Mouse (Mus musculus): ENCODE data around the gene Dop1a. TPM values are rescaled to one million over a fixed set of nuclear protein-coding genes. Genes with fewer than 3 reads are reported as not detected.

Gene Dop1a
- polyA plus RNA-seq, 1 experiment from 2014 or later: 17.9 TPM

GRCm38 (mm10) chr9:86446847-86447246, 20.1 kb upstream of the Dop1a start:
- 85% methylated on average over 7 of the region's 7 CpGs for WGBS
- no peak for DNase-seq (ENCODE audit: low spot score)
- Histone ChIP-seq H3K36me3 (ENCODE audit: control insufficient read depth, insufficient read depth, low read length) (no peaks in the 10 kb centered on the region), H3K27me3 (replicated peaks; ENCODE audit: control insufficient read depth, insufficient read depth, low read length) (no peaks in the 10 kb centered on the region), H3K4me1 (replicated peaks; ENCODE audit: control insufficient read depth, insufficient read depth, low read length) (peaks cover 9% of the 10 kb centered on the region; the same call in 1 of the 2 replicates), H3K27ac (ENCODE audit: low read depth) (no peak overlapping the region), H3K9ac (ENCODE audit: low read length) (no peak overlapping the region), H3K4me2 (ENCODE audit: low read length) (no peak overlapping the region), H3K9me3 (ENCODE audit: control insufficient read depth, low read length) (no peaks in the 10 kb centered on the region), H3K4me3 (ENCODE audit: low read depth, low read length) (no peak overlapping the region)
- no peak for ATAC-seq (replicated peaks; ENCODE audit: low FRiP score, low TSS enrichment, low read depth)

GRCm38 (mm10) chr9:86447431-86447830, 19.5 kb upstream of the Dop1a start:
- no peaks in the 10 kb centered on the region for H3K36me3 ChIP-seq (ENCODE audit: control insufficient read depth, insufficient read depth, low read length)
- WGBS: 87% methylated on average over 8 of the region's 8 CpGs

GRCm38 (mm10) chr9:86449581-86449980, 17.4 kb upstream of the Dop1a start:
- 0 out of 2 replicates have a peak, but pooled peaks have one; percentile 28 for ATAC-seq (replicated peaks; ENCODE audit: low FRiP score, low TSS enrichment, low read depth)
- Histone ChIP-seq H3K36me3 (ENCODE audit: control insufficient read depth, insufficient read depth, low read length) (no peaks in the 10 kb centered on the region), H3K9me3 (ENCODE audit: control insufficient read depth, low read length) (no peaks in the 10 kb centered on the region), H3K4me3 (ENCODE audit: low read depth, low read length) (no peak overlapping the region), H3K27me3 (replicated peaks; ENCODE audit: control insufficient read depth, insufficient read depth, low read length) (no peaks in the 10 kb centered on the region), H3K9ac (ENCODE audit: low read length) (no peak overlapping the region), H3K4me1 (replicated peaks; ENCODE audit: control insufficient read depth, insufficient read depth, low read length) (peaks cover 9% of the 10 kb centered on the region; the same call in 1 of the 2 replicates), H3K27ac (ENCODE audit: low read depth) (no peak overlapping the region), H3K4me2 (ENCODE audit: low read length) (peak overlapping the region; percentile 32; the same call in 1 of the 2 replicates)
- peak; percentile 90 for DNase-seq (ENCODE audit: low spot score)
- WGBS: 5% methylated on average over 11 of the region's 11 CpGs

More at GRCm38 (mm10) chr9:86447431-86447830, 19.5 kb upstream of the Dop1a start:
- ATAC-seq (replicated peaks; ENCODE audit: low FRiP score, low TSS enrichment, low read depth) (no peak), DNase-seq (ENCODE audit: low spot score) (no peak)
- H3K9me3 ChIP-seq (ENCODE audit: control insufficient read depth, low read length): no peaks in the 10 kb centered on the region
- H3K4me2 ChIP-seq (ENCODE audit: low read length): no peak overlapping the region
- H3K4me1 ChIP-seq (replicated peaks; ENCODE audit: control insufficient read depth, insufficient read depth, low read length): peaks cover 9% of the 10 kb centered on the region; the same call in 1 of the 2 replicates
- no peaks in the 10 kb centered on the region for H3K27me3 ChIP-seq (replicated peaks; ENCODE audit: control insufficient read depth, insufficient read depth, low read length)
- H3K27ac ChIP-seq (ENCODE audit: low read depth): no peak overlapping the region
- H3K9ac ChIP-seq (ENCODE audit: low read length): no peak overlapping the region
- no peak overlapping the region for H3K4me3 ChIP-seq (ENCODE audit: low read depth, low read length)

GRCm38 (mm10) chr9:86451094-86451493, 15.9 kb upstream of the Dop1a start:
- peaks cover 9% of the 10 kb centered on the region; the same call in 1 of the 2 replicates for H3K4me1 ChIP-seq (replicated peaks; ENCODE audit: control insufficient read depth, insufficient read depth, low read length)
- H3K9ac ChIP-seq (ENCODE audit: low read length): no peak overlapping the region
- H3K27ac ChIP-seq (ENCODE audit: low read depth): no peak overlapping the region
- H3K36me3 ChIP-seq (ENCODE audit: control insufficient read depth, insufficient read depth, low read length): no peaks in the 10 kb centered on the region
- H3K4me2 ChIP-seq (ENCODE audit: low read length): peak overlapping the region; percentile 45; the same call in 1 of the 2 replicates
- DNase-seq (ENCODE audit: low spot score) (no peak), ATAC-seq (replicated peaks; ENCODE audit: low FRiP score, low TSS enrichment, low read depth) (no peak)
- H3K27me3 ChIP-seq (replicated peaks; ENCODE audit: control insufficient read depth, insufficient read depth, low read length): no peaks in the 10 kb centered on the region
- H3K9me3 ChIP-seq (ENCODE audit: control insufficient read depth, low read length): no peaks in the 10 kb centered on the region
- H3K4me3 ChIP-seq (ENCODE audit: low read depth, low read length): no peak overlapping the region
- 60% methylated on average over 6 of the region's 6 CpGs for WGBS

GRCm38 (mm10) chr9:86451617-86452016, 15.3 kb upstream of the Dop1a start:
- Histone ChIP-seq H3K27me3 (replicated peaks; ENCODE audit: control insufficient read depth, insufficient read depth, low read length) (no peaks in the 10 kb centered on the region), H3K36me3 (ENCODE audit: control insufficient read depth, insufficient read depth, low read length) (no peaks in the 10 kb centered on the region), H3K4me2 (ENCODE audit: low read length) (peak overlapping the region; percentile 45), H3K27ac (ENCODE audit: low read depth) (no peak overlapping the region), H3K9ac (ENCODE audit: low read length) (no peak overlapping the region), H3K4me1 (replicated peaks; ENCODE audit: control insufficient read depth, insufficient read depth, low read length) (peaks cover 9% of the 10 kb centered on the region; the same call in 1 of the 2 replicates), H3K9me3 (ENCODE audit: control insufficient read depth, low read length) (no peaks in the 10 kb centered on the region), H3K4me3 (ENCODE audit: low read depth, low read length) (no peak overlapping the region)
- ATAC-seq (replicated peaks; ENCODE audit: low FRiP score, low TSS enrichment, low read depth) (peak; percentile 67), DNase-seq (ENCODE audit: low spot score) (peak; percentile 85)
- under 1% methylated on average over 13 of the region's 13 CpGs for WGBS

GRCm38 (mm10) chr9:86453626-86454025, 13.3 kb upstream of the Dop1a start:
- Histone ChIP-seq H3K9ac (ENCODE audit: low read length) (no peak overlapping the region), H3K27me3 (replicated peaks; ENCODE audit: control insufficient read depth, insufficient read depth, low read length) (no peaks in the 10 kb centered on the region), H3K4me1 (replicated peaks; ENCODE audit: control insufficient read depth, insufficient read depth, low read length) (peaks cover 9% of the 10 kb centered on the region; the same call in 1 of the 2 replicates), H3K9me3 (ENCODE audit: control insufficient read depth, low read length) (no peaks in the 10 kb centered on the region), H3K4me3 (ENCODE audit: low read depth, low read length) (no peak overlapping the region), H3K4me2 (ENCODE audit: low read length) (no peak overlapping the region), H3K27ac (ENCODE audit: low read depth) (no peak overlapping the region), H3K36me3 (ENCODE audit: control insufficient read depth, insufficient read depth, low read length) (no peaks in the 10 kb centered on the region)
- no peak for DNase-seq (ENCODE audit: low spot score)
- no peak for ATAC-seq (replicated peaks; ENCODE audit: low FRiP score, low TSS enrichment, low read depth)
- 73% methylated on average over 3 of the region's 3 CpGs for WGBS

- ATAC-seq (replicated peaks; ENCODE audit: low FRiP score, low TSS enrichment, low read depth) (peak; percentile 87), DNase-seq (ENCODE audit: low spot score) (peak; percentile 95)
- Histone ChIP-seq H3K9me3 (ENCODE audit: control insufficient read depth, low read length) (no peaks in the 10 kb centered on the region), H3K27ac (ENCODE audit: low read depth) (peak within 1 kb of the TSS; percentile 62), H3K4me2 (ENCODE audit: low read length) (peak within 1 kb of the TSS; percentile 53), H3K27me3 (replicated peaks; ENCODE audit: control insufficient read depth, insufficient read depth, low read length) (no peaks in the 10 kb centered on the region), H3K36me3 (ENCODE audit: control insufficient read depth, insufficient read depth, low read length) (no peaks in the 10 kb centered on the region), H3K4me3 (ENCODE audit: low read depth, low read length) (peak within 1 kb of the TSS; percentile 70), H3K9ac (ENCODE audit: low read length) (peak within 1 kb of the TSS; percentile 81), H3K4me1 (replicated peaks; ENCODE audit: control insufficient read depth, insufficient read depth, low read length) (peaks cover 7% of the 10 kb centered on the region; the same call in 1 of the 2 replicates)
- WGBS: 1% methylated on average over 70 of the region's 70 CpGs
Measured at GRCm38 (mm10) chr9:86464151-86465105, 2.5 kb upstream of the Dop1a start, which contains the start of gene Ube2cbp. Gene Ube2cbp, minus strand, starts transcription at chr9:86464950.

GRCm38 (mm10) chr9:86475956-86476355, 9.0 kb downstream of the Dop1a start:
- Histone ChIP-seq H3K27me3 (replicated peaks; ENCODE audit: control insufficient read depth, insufficient read depth, low read length) (no peaks in the 10 kb centered on the region), H3K27ac (ENCODE audit: low read depth) (no peak overlapping the region), H3K4me1 (replicated peaks; ENCODE audit: control insufficient read depth, insufficient read depth, low read length) (no peaks in the 10 kb centered on the region), H3K9ac (ENCODE audit: low read length) (no peak overlapping the region), H3K4me2 (ENCODE audit: low read length) (no peak overlapping the region), H3K9me3 (ENCODE audit: control insufficient read depth, low read length) (no peaks in the 10 kb centered on the region), H3K36me3 (ENCODE audit: control insufficient read depth, insufficient read depth, low read length) (no peaks in the 10 kb centered on the region), H3K4me3 (ENCODE audit: low read depth, low read length) (no peak overlapping the region)
- ATAC-seq (replicated peaks; ENCODE audit: low FRiP score, low TSS enrichment, low read depth) (no peak), DNase-seq (ENCODE audit: low spot score) (no peak)
- 91% methylated on average over 4 of the region's 4 CpGs for WGBS
